Mouse (Mus musculus): ENCODE measurements around the gene Carnmt1. TPM values are rescaled to one million over a fixed set of nuclear protein-coding genes. Genes with fewer than 3 reads are reported as not detected.
A peak's percentile ranks its signal among the peaks of the same experiment; 100 is the strongest.

Gene Carnmt1
- polyA plus RNA-seq, 1 experiment from 2014 or later, result 26.8 TPM

DNA sequence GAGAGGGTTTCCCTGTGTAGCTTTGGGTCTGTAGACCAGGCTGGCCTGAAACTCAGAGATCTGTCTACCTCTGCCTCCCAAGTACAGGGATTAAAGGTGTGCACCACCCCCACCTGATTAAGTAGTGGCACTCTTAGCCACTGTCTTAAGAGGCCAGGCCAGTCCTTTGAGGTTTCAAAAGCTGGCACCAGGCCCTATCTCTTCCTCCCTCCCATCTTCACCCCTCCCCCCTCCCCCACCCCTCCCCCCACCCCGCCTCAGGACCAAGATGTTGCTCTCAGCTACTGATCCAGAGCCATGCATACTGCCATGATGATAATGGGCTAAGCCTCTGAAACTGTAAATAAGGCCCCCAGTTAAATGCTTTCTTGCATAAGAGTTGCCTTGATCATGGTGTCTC, 11.2 kb upstream of the Carnmt1 start:
- H3K27me3 ChIP-seq (ENCODE audit: low read depth, poor library complexity, severe bottlenecking), result no peaks in the 10 kb centered on the region
- no peaks in the 10 kb centered on the region for H3K9me3 ChIP-seq (replicated peaks)
- no peak for DNase-seq (ENCODE audit: low spot score)
- no peaks in the 10 kb centered on the region for H3K4me1 ChIP-seq
- H3K36me3 ChIP-seq, result no peaks in the 10 kb centered on the region
- no peak overlapping the region for H3K4me3 ChIP-seq
- WGBS, result no CpG with 5 or more reads among the region's 1 CpGs
- no peak overlapping the region for H3K27ac ChIP-seq (replicated peaks)

GRCm38 (mm10) chr19:18660466-18660865, 10.1 kb upstream of the Carnmt1 start:
- H3K4me3 ChIP-seq, result no peak overlapping the region
- no peak for DNase-seq (ENCODE audit: low spot score)
- H3K36me3 ChIP-seq, result no peaks in the 10 kb centered on the region
- no peak overlapping the region for H3K27ac ChIP-seq (replicated peaks)
- H3K27me3 ChIP-seq (ENCODE audit: low read depth, poor library complexity, severe bottlenecking), result no peaks in the 10 kb centered on the region
- 81% methylated on average over 3 of the region's 3 CpGs for WGBS
- H3K4me1 ChIP-seq, result no peaks in the 10 kb centered on the region
- no peaks in the 10 kb centered on the region for H3K9me3 ChIP-seq (replicated peaks)

- Histone ChIP-seq H3K4me1 (no peaks in the 10 kb centered on the region), H3K4me3 (no peak overlapping the region), H3K9me3 (replicated peaks) (no peaks in the 10 kb centered on the region), H3K27ac (replicated peaks) (no peak overlapping the region), H3K36me3 (no peaks in the 10 kb centered on the region), H3K27me3 (ENCODE audit: low read depth, poor library complexity, severe bottlenecking) (no peaks in the 10 kb centered on the region)
- DNase-seq (ENCODE audit: low spot score), result no peak
- WGBS, result 58% methylated on average over 1 of the region's 1 CpGs
Measured at GRCm38 (mm10) chr19:18661683-18662082, 8.9 kb upstream of the Carnmt1 start.

GRCm38 (mm10) chr19:18663904-18664303, 6.7 kb upstream of the Carnmt1 start:
- Histone ChIP-seq H3K9me3 (replicated peaks) (no peaks in the 10 kb centered on the region), H3K4me3 (no peak overlapping the region), H3K27ac (replicated peaks) (no peak overlapping the region), H3K4me1 (no peaks in the 10 kb centered on the region), H3K27me3 (ENCODE audit: low read depth, poor library complexity, severe bottlenecking) (no peaks in the 10 kb centered on the region), H3K36me3 (no peaks in the 10 kb centered on the region)
- DNase-seq (ENCODE audit: low spot score), result no peak
- WGBS, result 81% methylated on average over 2 of the region's 2 CpGs

DNA sequence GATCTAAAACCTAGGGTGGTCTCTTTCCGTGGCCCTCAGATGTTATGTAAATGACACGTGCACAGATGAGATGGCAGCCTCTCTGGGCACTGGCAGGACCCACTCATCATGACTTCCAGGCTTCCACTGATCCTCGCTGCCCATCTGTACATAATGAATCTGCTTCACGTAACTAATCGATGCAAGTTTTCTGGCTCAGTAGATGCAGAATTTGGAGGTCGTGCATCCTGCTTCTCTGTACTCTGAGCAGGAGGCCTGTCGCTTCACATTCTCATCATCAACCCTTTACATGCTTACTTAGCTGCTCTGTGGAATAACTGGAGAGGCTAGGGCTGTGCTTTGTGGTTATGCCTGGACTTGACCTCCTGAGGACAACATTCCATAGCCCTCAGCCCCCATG, 3.6 kb upstream of the Carnmt1 start:
- WGBS, result 75% methylated on average over 7 of the region's 7 CpGs
- Histone ChIP-seq H3K4me3 (no peak overlapping the region), H3K27ac (replicated peaks) (no peak overlapping the region), H3K4me1 (peaks cover 13% of the 10 kb centered on the region), H3K36me3 (no peaks in the 10 kb centered on the region), H3K9me3 (replicated peaks) (no peaks in the 10 kb centered on the region), H3K27me3 (ENCODE audit: low read depth, poor library complexity, severe bottlenecking) (no peaks in the 10 kb centered on the region)
- no peak for DNase-seq (ENCODE audit: low spot score)

- Histone ChIP-seq H3K36me3 (no peaks in the 10 kb centered on the region), H3K9me3 (replicated peaks) (no peaks in the 10 kb centered on the region), H3K4me3 (no peak overlapping the region), H3K27me3 (ENCODE audit: low read depth, poor library complexity, severe bottlenecking) (no peaks in the 10 kb centered on the region), H3K27ac (replicated peaks) (peak overlapping the region; percentile 61; the same call in 1 of the 2 replicates), H3K4me1 (peaks cover 30% of the 10 kb centered on the region)
- peak; percentile 26 for DNase-seq (ENCODE audit: low spot score)
- WGBS, result 68% methylated on average over 7 of the region's 7 CpGs
Measured at GRCm38 (mm10) chr19:18669551-18669950, 1.0 kb upstream of the Carnmt1 start.

GRCm38 (mm10) chr19:18671056-18671741, 635 bp downstream of the Carnmt1 start:
- Histone ChIP-seq H3K27me3 (ENCODE audit: low read depth, poor library complexity, severe bottlenecking) (no peaks in the 10 kb centered on the region), H3K9me3 (replicated peaks) (no peaks in the 10 kb centered on the region), H3K27ac (replicated peaks) (peak overlapping the region; percentile 93), H3K36me3 (no peaks in the 10 kb centered on the region), H3K4me3 (peak overlapping the region; percentile 85), H3K4me1 (peaks cover 30% of the 10 kb centered on the region)
- WGBS, result under 1% methylated on average over 63 of the region's 64 CpGs
- DNase-seq (ENCODE audit: low spot score), result peak; percentile 59

GRCm38 (mm10) chr19:18672498-18672897, 1.9 kb downstream of the Carnmt1 start:
- Histone ChIP-seq H3K27ac (replicated peaks) (no peak overlapping the region), H3K36me3 (no peaks in the 10 kb centered on the region), H3K9me3 (replicated peaks) (no peaks in the 10 kb centered on the region), H3K4me1 (peaks cover 30% of the 10 kb centered on the region), H3K4me3 (peak overlapping the region; percentile 85), H3K27me3 (ENCODE audit: low read depth, poor library complexity, severe bottlenecking) (no peaks in the 10 kb centered on the region)
- no peak for DNase-seq (ENCODE audit: low spot score)
- WGBS, result 71% methylated on average over 3 of the region's 3 CpGs

GRCm38 (mm10) chr19:18673116-18673515, 2.6 kb downstream of the Carnmt1 start:
- peak overlapping the region; percentile 85 for H3K4me3 ChIP-seq
- H3K27me3 ChIP-seq (ENCODE audit: low read depth, poor library complexity, severe bottlenecking), result no peaks in the 10 kb centered on the region
- 11% methylated on average over 4 of the region's 4 CpGs for WGBS
- no peaks in the 10 kb centered on the region for H3K9me3 ChIP-seq (replicated peaks)
- DNase-seq (ENCODE audit: low spot score), result no peak
- no peak overlapping the region for H3K27ac ChIP-seq (replicated peaks)
- no peaks in the 10 kb centered on the region for H3K36me3 ChIP-seq
- peaks cover 30% of the 10 kb centered on the region for H3K4me1 ChIP-seq

- no peak for DNase-seq (ENCODE audit: low spot score)
- WGBS, result 79% methylated on average over 4 of the region's 4 CpGs
- no peaks in the 10 kb centered on the region for H3K9me3 ChIP-seq (replicated peaks)
- H3K36me3 ChIP-seq, result peaks cover 30% of the 10 kb centered on the region
- no peak overlapping the region for H3K4me3 ChIP-seq
- H3K4me1 ChIP-seq, result no peaks in the 10 kb centered on the region
- H3K27ac ChIP-seq (replicated peaks), result no peak overlapping the region
- no peaks in the 10 kb centered on the region for H3K27me3 ChIP-seq (ENCODE audit: low read depth, poor library complexity, severe bottlenecking)
Measured at GRCm38 (mm10) chr19:18682142-18682541, 11.6 kb downstream of the Carnmt1 start.

DNA sequence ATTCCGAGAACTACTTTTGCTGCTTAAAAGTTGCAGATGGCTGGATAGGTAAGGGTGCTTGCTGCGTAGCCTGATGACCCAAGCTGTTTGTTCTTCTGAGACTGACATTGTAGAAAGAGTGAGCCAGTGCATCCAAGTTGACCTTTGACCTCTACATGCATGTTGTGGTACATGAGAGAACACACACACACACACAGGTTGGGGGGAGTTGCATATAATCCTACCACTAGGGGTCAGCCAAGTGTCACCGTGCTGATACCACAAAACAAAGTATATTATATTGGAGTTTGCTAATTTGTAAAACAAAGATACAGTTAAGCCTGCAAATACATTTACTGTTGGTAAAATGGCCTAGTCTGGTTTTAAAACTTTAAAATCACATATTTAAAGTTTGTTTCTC, 17.0 kb downstream of the Carnmt1 start:
- no peak for DNase-seq (ENCODE audit: low spot score)
- H3K27ac ChIP-seq (replicated peaks), result no peak overlapping the region
- 74% methylated on average over 3 of the region's 3 CpGs for WGBS
- no peak overlapping the region for H3K4me3 ChIP-seq
- H3K36me3 ChIP-seq, result peaks cover 7% of the 10 kb centered on the region; the same call in 1 of the 2 replicates
- H3K9me3 ChIP-seq (replicated peaks), result no peaks in the 10 kb centered on the region
- H3K4me1 ChIP-seq, result no peaks in the 10 kb centered on the region
- no peaks in the 10 kb centered on the region for H3K27me3 ChIP-seq (ENCODE audit: low read depth, poor library complexity, severe bottlenecking)

GRCm38 (mm10) chr19:18692176-18692575, 21.6 kb downstream of the Carnmt1 start:
- WGBS, result 84% methylated on average over 3 of the region's 3 CpGs
- no peaks in the 10 kb centered on the region for H3K27me3 ChIP-seq (ENCODE audit: low read depth, poor library complexity, severe bottlenecking)
- no peak overlapping the region for H3K27ac ChIP-seq (replicated peaks)
- H3K9me3 ChIP-seq (replicated peaks), result no peaks in the 10 kb centered on the region
- H3K4me3 ChIP-seq, result no peak overlapping the region
- peaks cover 27% of the 10 kb centered on the region for H3K36me3 ChIP-seq
- H3K4me1 ChIP-seq, result no peaks in the 10 kb centered on the region
- no peak for DNase-seq (ENCODE audit: low spot score)

- Histone ChIP-seq H3K27ac (replicated peaks) (no peak overlapping the region), H3K9me3 (replicated peaks) (no peaks in the 10 kb centered on the region), H3K4me3 (no peak overlapping the region), H3K27me3 (ENCODE audit: low read depth, poor library complexity, severe bottlenecking) (no peaks in the 10 kb centered on the region), H3K36me3 (peaks cover 27% of the 10 kb centered on the region), H3K4me1 (no peaks in the 10 kb centered on the region)
- no peak for DNase-seq (ENCODE audit: low spot score)
- WGBS, result 89% methylated on average over 2 of the region's 2 CpGs
Measured at GRCm38 (mm10) chr19:18692768-18693167, 22.2 kb downstream of the Carnmt1 start.

Data from midbrain, embryonic 10.5 days (tissue).